Mouse (Mus musculus) CH12.LX (cell line): ENCODE measurements at regions not wholly inside any gene's neighbourhood (a gene's known extent, or its start where the extent isn't known, plus 50 kb on each side); places are given as distances from the start of the nearest gene placed in this dataset.

ENCODE experiments used
- DNase-seq: peaks from one replicate; pipeline ENCODE4 v3.0.0-alpha.2; 2013; ENCODE audit errors: extremely low read depth
- H3K27ac ChIP-seq: 2 replicates; pipeline ENCODE4 v1.5.1; 2012; ENCODE audit warnings: low read depth, mild to moderate bottlenecking, control low read depth, moderate library complexity; ENCODE audit not compliant: insufficient read depth
- H3K27me3 ChIP-seq: replicated peaks from 2 replicates; pipeline ENCODE3; 2012; ENCODE audit warnings: inconsistent platforms
- H3K36me3 ChIP-seq, 2 experiments: replicated peaks in 1 of 2; 2 replicates each; pipeline versions ENCODE3 to v1.6.1; 2012; ENCODE audit warnings: inconsistent platforms in 1 of 2, low read length in 1 of 2, mild to moderate bottlenecking in 1 of 2, mixed read lengths in 1 of 2, moderate library complexity in 1 of 2; ENCODE audit not compliant: control insufficient read depth in 1 of 2, insufficient read depth in 1 of 2
- H3K4me1 ChIP-seq, 2 experiments: 2 replicates each; pipeline ENCODE4 v1.6.1; 2012; ENCODE audit warnings: inconsistent platforms in 1 of 2, moderate library complexity in 1 of 2; ENCODE audit not compliant: insufficient read depth in 2 of 2, control insufficient read depth in 1 of 2
- H3K4me2 ChIP-seq: 2 replicates; pipeline ENCODE4 v1.6.1; 2012; ENCODE audit warnings: low read depth, mild to moderate bottlenecking, control low read depth; ENCODE audit not compliant: poor library complexity, insufficient read depth, severe bottlenecking
- H3K4me3 ChIP-seq, 3 experiments: fragments of 150-350 bp in 1 of 3; sonication (generic) in 1 of 3; replicated peaks in 1 of 3; 2 replicates each; pipeline versions ENCODE3 to v1.5.1; 2011 to 2012; ENCODE audit warnings: low read depth in 2 of 3, low read length in 2 of 3, mild to moderate bottlenecking in 2 of 3, moderate library complexity in 2 of 3, control low read depth in 1 of 3, improper control_type of control experiment in 1 of 3, inconsistent platforms in 1 of 3, mixed read lengths in 1 of 3; ENCODE audit not compliant: poor library complexity in 1 of 3
- H3K79me2 ChIP-seq: replicated peaks from 2 replicates; pipeline ENCODE4 v1.6.1; 2012; ENCODE audit warnings: mild to moderate bottlenecking, moderate library complexity; ENCODE audit not compliant: control insufficient read depth, poor library complexity, insufficient read depth, severe bottlenecking; ENCODE audit errors: extremely low read depth
- H3K9ac ChIP-seq: 2 replicates; pipeline ENCODE4 v1.6.1; 2012; ENCODE audit warnings: low read depth, mild to moderate bottlenecking, control low read depth, moderate library complexity; ENCODE audit not compliant: insufficient read depth
- H3K9me3 ChIP-seq: replicated peaks from 2 replicates; pipeline ENCODE3; 2012; ENCODE audit warnings: low read length, inconsistent platforms, mixed read lengths
- CHD1 ChIP-seq: IDR thresholded peaks from 2 replicates; pipeline ENCODE4 v1.6.1; 2012; ENCODE audit warnings: low read depth, low read length, improper control_type of control experiment, inconsistent platforms
- CHD2 ChIP-seq: IDR thresholded peaks from 2 replicates; pipeline ENCODE4 v1.6.1; 2011; ENCODE audit warnings: low read length, improper control_type of control experiment
- E2F4 ChIP-seq: IDR thresholded peaks from 2 replicates; pipeline ENCODE4 v1.6.1; 2011; ENCODE audit warnings: low read depth, low read length, improper control_type of control experiment; ENCODE audit not compliant: insufficient replicate concordance
- ELF1 ChIP-seq: IDR thresholded peaks from 2 replicates; pipeline ENCODE4 v1.6.1; 2014; ENCODE audit warnings: low read depth, mild to moderate bottlenecking, inconsistent platforms, low read length, improper control_type of control experiment
- GABPA ChIP-seq: IDR thresholded peaks from 2 replicates; pipeline ENCODE4 v1.6.1; 2012; ENCODE audit warnings: low read depth, low read length, improper control_type of control experiment, inconsistent platforms; ENCODE audit not compliant: insufficient replicate concordance
- HCFC1 ChIP-seq: IDR thresholded peaks from 2 replicates; pipeline ENCODE4 v1.6.1; 2012; ENCODE audit warnings: low read depth, mild to moderate bottlenecking, inconsistent platforms, low read length, improper control_type of control experiment
- IRF4 ChIP-seq: IDR thresholded peaks from 2 replicates; pipeline ENCODE4 v1.6.1; 2014; ENCODE audit warnings: low read depth, mild to moderate bottlenecking, inconsistent platforms, low read length, improper control_type of control experiment
- JUND ChIP-seq: conservative IDR thresholded peaks from 2 replicates; pipeline ENCODE4 v1.6.1; 2011; ENCODE audit warnings: low read depth, low read length, improper control_type of control experiment
- KAT2A ChIP-seq: IDR thresholded peaks from 2 replicates; pipeline ENCODE4 v1.6.1; 2012; ENCODE audit warnings: low read length, improper control_type of control experiment, inconsistent platforms; ENCODE audit not compliant: insufficient replicate concordance
- MXI1 ChIP-seq: IDR thresholded peaks from 2 replicates; pipeline ENCODE4 v1.6.1; 2011; ENCODE audit warnings: mild to moderate bottlenecking, low read depth, low read length, improper control_type of control experiment
- PAX5 ChIP-seq: IDR thresholded peaks from 2 replicates; pipeline ENCODE4 v1.6.1; 2012; ENCODE audit warnings: low read length, inconsistent platforms, mixed read lengths
- POLR2A ChIP-seq: IDR thresholded peaks from 2 replicates; pipeline ENCODE4 v1.6.1; 2011; ENCODE audit warnings: low read depth, mild to moderate bottlenecking, improper control_type of control experiment, low read length
- RCOR1 ChIP-seq: conservative IDR thresholded peaks from 2 replicates; pipeline ENCODE4 v1.6.1; 2012; ENCODE audit warnings: low read depth, mild to moderate bottlenecking, inconsistent platforms, low read length, improper control_type of control experiment
- TBP ChIP-seq: conservative IDR thresholded peaks from 2 replicates; pipeline ENCODE4 v1.6.1; 2011; ENCODE audit warnings: low read depth, low read length, improper control_type of control experiment
- TCF12 ChIP-seq: IDR thresholded peaks from 2 replicates; pipeline ENCODE4 v1.6.1; 2014; ENCODE audit warnings: low read depth, mild to moderate bottlenecking, inconsistent platforms, low read length, improper control_type of control experiment
- USF1 ChIP-seq: IDR thresholded peaks from 2 replicates; pipeline ENCODE4 v1.6.1; 2014; ENCODE audit warnings: low read depth, mild to moderate bottlenecking, inconsistent platforms, low read length, improper control_type of control experiment
- ZC3H11A ChIP-seq: IDR thresholded peaks from 2 replicates; pipeline ENCODE4 v1.6.1; 2012; ENCODE audit warnings: low read depth, mild to moderate bottlenecking, inconsistent platforms, low read length, improper control_type of control experiment
- ZKSCAN1 ChIP-seq: IDR thresholded peaks from 2 replicates; pipeline ENCODE4 v1.6.1; 2012; ENCODE audit warnings: low read depth, inconsistent platforms, low read length, improper control_type of control experiment, borderline replicate concordance
- ZMIZ1 ChIP-seq: IDR thresholded peaks from 2 replicates; pipeline ENCODE4 v1.6.1; 2012; ENCODE audit warnings: low read depth, mild to moderate bottlenecking, inconsistent platforms, low read length, improper control_type of control experiment
- dilution Hi-C: fragments of 300-500 bp; cut with MboI; formaldehyde crosslinking; loops from 2 replicates; pipeline ENCODE4 v1.14.3; 2020; ENCODE audit warnings: low sequenced_read_pairs; ENCODE audit not compliant: extremely low pct_unique_long_range_greater_than_20kb, extremely low pct_ligation_motif_present
- in situ Hi-C: fragments of 300-500 bp; cut with MboI; formaldehyde crosslinking; loops from 3 replicates; pipeline ENCODE4 v1.14.3; 2019; ENCODE audit warnings: low sequenced_read_pairs, low pct_ligation_motif_present, low pct_unique_long_range_greater_than_20kb, mixed read lengths

DNA sequence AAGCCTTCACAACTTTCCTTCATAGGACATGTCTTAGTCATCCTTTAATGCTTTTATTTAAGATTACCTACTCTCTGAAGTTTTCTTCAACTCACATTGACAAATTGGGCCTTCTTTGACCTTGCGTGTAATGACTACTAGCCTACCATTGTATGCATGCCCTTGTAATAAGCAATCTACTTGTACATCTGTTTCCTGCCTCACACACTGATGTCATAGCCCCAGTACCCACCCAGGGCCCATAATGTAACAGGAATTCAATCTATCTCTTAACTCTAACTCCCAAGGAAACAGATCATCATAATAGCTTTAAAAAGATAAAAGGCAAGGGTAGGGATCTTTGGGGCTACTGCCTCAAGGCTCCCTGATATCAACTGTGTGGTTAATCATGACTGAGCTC lies 690.4 kb downstream of the Diaph3 start:
- Histone ChIP-seq H3K27ac (no peak overlapping the region), H3K36me3 (no peaks in the 10 kb centered on the region), H3K27me3 (no peaks in the 10 kb centered on the region), H3K9me3 (peaks cover 5% of the 10 kb centered on the region), H3K4me3 (no peak overlapping the region), H3K79me2 (no peaks in the 10 kb centered on the region), H3K9ac (no peak overlapping the region), H3K4me1 (no peaks in the 10 kb centered on the region), H3K4me2 (no peak overlapping the region)
- TF ChIP-seq ZKSCAN1 (no peak), CHD2 (no peak), KAT2A (no peak)
- dilution Hi-C loops (no loop called here), in situ Hi-C loops (no loop called here)
- DNase-seq: no peak

GRCm38 (mm10) chr14:86445139-86445538 lies 695.9 kb downstream of the Diaph3 start:
- Histone ChIP-seq H3K27ac (no peak overlapping the region), H3K4me1 (no peaks in the 10 kb centered on the region), H3K9ac (no peak overlapping the region), H3K4me3 (no peak overlapping the region), H3K4me2 (no peak overlapping the region), H3K9me3 (peaks cover 11% of the 10 kb centered on the region), H3K27me3 (no peaks in the 10 kb centered on the region), H3K36me3 (no peaks in the 10 kb centered on the region), H3K79me2 (no peaks in the 10 kb centered on the region)
- no peak for TF ChIP-seq ELF1
- TF ChIP-seq POLR2A: no peak
- no peak for TF ChIP-seq TCF12
- TF ChIP-seq USF1: no peak
- TF ChIP-seq ZC3H11A: no peak
- no peak for TF ChIP-seq RCOR1
- no peak for TF ChIP-seq MXI1
- TF ChIP-seq TBP: no peak
- TF ChIP-seq E2F4: no peak
- no peak for TF ChIP-seq CHD1
- no peak for TF ChIP-seq CHD2
- no peak for TF ChIP-seq IRF4
- no peak for TF ChIP-seq HCFC1
- no peak for TF ChIP-seq ZMIZ1
- TF ChIP-seq GABPA: no peak
- TF ChIP-seq ZKSCAN1: no peak
- no peak for TF ChIP-seq PAX5
- TF ChIP-seq JUND: no peak
- no peak for DNase-seq
- in situ Hi-C loops (no loop called here), dilution Hi-C loops (no loop called here)
